In the genomic region with DNA sequence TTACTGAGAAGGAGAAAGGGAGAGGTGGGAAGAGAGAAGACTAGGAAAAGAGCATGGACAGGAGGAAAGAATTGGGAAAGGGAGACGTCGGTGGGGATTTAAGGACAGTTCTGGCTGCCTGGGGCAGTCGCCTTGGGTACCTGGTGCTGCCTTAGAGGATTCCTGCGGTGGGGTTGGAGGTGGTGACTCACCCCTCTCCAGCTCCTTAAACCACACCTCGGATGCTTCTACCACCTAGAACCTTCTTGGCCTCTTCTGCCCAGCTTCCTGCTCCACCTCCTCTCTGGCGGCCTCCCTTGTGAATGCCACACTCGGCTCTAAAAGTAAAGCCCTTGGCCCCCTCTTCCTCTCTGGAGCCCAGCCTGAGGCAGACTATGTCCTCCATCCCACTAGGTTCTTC, we compare ENCODE assay signal across 8 mouse cellular contexts. TPM values are rescaled to one million over a fixed set of nuclear protein-coding genes. Genes with fewer than 3 reads are reported as not detected.
DNase-seq lines count a peak whose midpoint lies in the region; ATAC-seq and TF ChIP-seq lines count a peak whose summit lies in the region.

No protein-coding gene starts in this region.

- H3K4me2 ChIP-seq in forebrain, embryonic 16.5 days (ENCODE audit: low read length) = no peak overlapping the region
- 0 out of 2 replicates have a peak overlapping the region, but pooled peaks have one; percentile 19 for H3K4me2 ChIP-seq in forebrain, postnatal 0 days (ENCODE audit: low read depth)
- peak overlapping the region; percentile 40 for H3K4me2 ChIP-seq in limb, embryonic 11.5 days (ENCODE audit: low read depth, severe bottlenecking)
- H3K4me2 ChIP-seq in midbrain, embryonic 13.5 days (replicated peaks) = peak overlapping the region; percentile 44

- no peak for ATAC-seq in forebrain, embryonic 16.5 days
- ATAC-seq in forebrain, postnatal 0 days = no peak
- no peak for ATAC-seq in limb, embryonic 11.5 days (ENCODE audit: insufficient number of reproducible peaks, low FRiP score, low TSS enrichment, low read depth)
- no peak for ATAC-seq in midbrain, embryonic 13.5 days

- DNase-seq in forebrain, embryonic 10.5 days (ENCODE audit: extremely low spot score, low spot score) = no peak
- no peak for DNase-seq in forebrain, postnatal 0 days
- DNase-seq in limb, embryonic 11.5 days (ENCODE audit: low spot score) = no peak
- no peak for DNase-seq in cerebellum, postnatal 36 days
- DNase-seq in cerebellum, adult 8-10 months = no peak
- DNase-seq in left cerebral cortex, adult 8-10 months (ENCODE audit: low spot score in 2 of 2) = no peak

- 21% methylated on average over 7 of the region's 7 CpGs for WGBS in forebrain, embryonic 10.5 days
- 21% methylated on average over 7 of the region's 7 CpGs for WGBS in forebrain, embryonic 16.5 days
- WGBS in forebrain, postnatal 0 days = 22% methylated on average over 7 of the region's 7 CpGs
- 18% methylated on average over 7 of the region's 7 CpGs for WGBS in limb, embryonic 11.5 days
- WGBS in midbrain, embryonic 13.5 days = 18% methylated on average over 7 of the region's 7 CpGs

- TF ChIP-seq CTCF in forebrain, postnatal 0 days (IDR thresholded peaks at IDR 0.05; ENCODE audit: low read depth) = no peak

- peaks cover 20% of the 10 kb centered on the region for H3K4me1 ChIP-seq in forebrain, embryonic 10.5 days
- H3K4me1 ChIP-seq in forebrain, embryonic 16.5 days (replicated peaks; ENCODE audit: control insufficient read depth, insufficient read depth, low read length) = no peaks in the 10 kb centered on the region
- H3K4me1 ChIP-seq in forebrain, postnatal 0 days (ENCODE audit: insufficient read depth) = no peaks in the 10 kb centered on the region
- no peaks in the 10 kb centered on the region for H3K4me1 ChIP-seq in limb, embryonic 11.5 days (ENCODE audit: control insufficient read depth, insufficient read depth, low read length)
- peaks cover 7% of the 10 kb centered on the region; the same call in 1 of the 2 replicates for H3K4me1 ChIP-seq in midbrain, embryonic 13.5 days (replicated peaks)

- peak overlapping the region; percentile 74; the same call in 1 of the 2 replicates for H3K27ac ChIP-seq in forebrain, embryonic 10.5 days
- no peak overlapping the region for H3K27ac ChIP-seq in forebrain, embryonic 16.5 days (ENCODE audit: low read length)
- H3K27ac ChIP-seq in forebrain, postnatal 0 days (ENCODE audit: low read depth, low read length) = no peak overlapping the region
- H3K27ac ChIP-seq in limb, embryonic 11.5 days (replicated peaks; ENCODE audit: low read depth, low read length) = no peak overlapping the region
- H3K27ac ChIP-seq in midbrain, embryonic 13.5 days = no peak overlapping the region

- peaks cover 16% of the 10 kb centered on the region for H3K27me3 ChIP-seq in forebrain, embryonic 10.5 days (ENCODE audit: poor library complexity, severe bottlenecking)
- no peaks in the 10 kb centered on the region for H3K27me3 ChIP-seq in forebrain, embryonic 16.5 days (replicated peaks; ENCODE audit: control insufficient read depth, insufficient read depth, low read length)
- H3K27me3 ChIP-seq in forebrain, postnatal 0 days (ENCODE audit: insufficient read depth, low read length) = no peaks in the 10 kb centered on the region
- H3K27me3 ChIP-seq in limb, embryonic 11.5 days (ENCODE audit: control insufficient read depth, insufficient read depth, low read length) = no peaks in the 10 kb centered on the region
- H3K27me3 ChIP-seq in midbrain, embryonic 13.5 days = peaks cover 8% of the 10 kb centered on the region; the same call in 1 of the 2 replicates

- peaks cover 18% of the 10 kb centered on the region for H3K36me3 ChIP-seq in forebrain, embryonic 10.5 days (replicated peaks)
- H3K36me3 ChIP-seq in forebrain, embryonic 16.5 days (ENCODE audit: control insufficient read depth, insufficient read depth) = no peaks in the 10 kb centered on the region
- H3K36me3 ChIP-seq in forebrain, postnatal 0 days (ENCODE audit: insufficient read depth) = no peaks in the 10 kb centered on the region
- H3K36me3 ChIP-seq in limb, embryonic 11.5 days (ENCODE audit: control insufficient read depth, insufficient read depth, low read length) = no peaks in the 10 kb centered on the region
- no peaks in the 10 kb centered on the region for H3K36me3 ChIP-seq in midbrain, embryonic 13.5 days

- H3K9me3 ChIP-seq in forebrain, embryonic 10.5 days = 0 out of 2 replicates have a peak, but pooled peaks cover 3% of the 10 kb centered on the region
- no peaks in the 10 kb centered on the region for H3K9me3 ChIP-seq in forebrain, embryonic 16.5 days (ENCODE audit: control insufficient read depth, low read length)
- H3K9me3 ChIP-seq in forebrain, postnatal 0 days (ENCODE audit: low read length) = peaks cover 4% of the 10 kb centered on the region; the same call in 1 of the 2 replicates
- 0 out of 2 replicates have a peak, but pooled peaks cover 4% of the 10 kb centered on the region for H3K9me3 ChIP-seq in limb, embryonic 11.5 days (ENCODE audit: control insufficient read depth, low read length)
- H3K9me3 ChIP-seq in midbrain, embryonic 13.5 days = 0 out of 2 replicates have a peak, but pooled peaks cover 4% of the 10 kb centered on the region

- no peak overlapping the region for H3K9ac ChIP-seq in forebrain, embryonic 16.5 days (replicated peaks; ENCODE audit: low read depth, low read length)
- H3K9ac ChIP-seq in forebrain, postnatal 0 days = no peak overlapping the region
- 0 out of 2 replicates have a peak overlapping the region, but pooled peaks have one; percentile 28 for H3K9ac ChIP-seq in limb, embryonic 11.5 days (ENCODE audit: low read length)
- H3K9ac ChIP-seq in midbrain, embryonic 13.5 days (replicated peaks) = 0 out of 2 replicates have a peak overlapping the region, but pooled peaks have one; percentile 36

- H3K4me3 ChIP-seq in forebrain, embryonic 10.5 days = peak overlapping the region; percentile 49
- no peak overlapping the region for H3K4me3 ChIP-seq in forebrain, embryonic 16.5 days (replicated peaks; ENCODE audit: low read length)
- H3K4me3 ChIP-seq in forebrain, postnatal 0 days (ENCODE audit: low read depth, low read length) = no peak overlapping the region
- peak overlapping the region; percentile 18 for H3K4me3 ChIP-seq in limb, embryonic 11.5 days (ENCODE audit: low read depth, low read length)
- peak overlapping the region; percentile 25 for H3K4me3 ChIP-seq in midbrain, embryonic 13.5 days (replicated peaks)

RNA-seq across cellular contexts. Expression of a gene that starts 9.6 kb away (rescaled TPM):
- 171 and 179 TPM in 2 replicates for polyA plus RNA-seq in forebrain, embryonic 10.5 days (2016; fragmentation: Nextera tagmentation; extraction: Ambion mirVana)
- 139 and 141 TPM in 2 replicates for polyA plus RNA-seq in forebrain, embryonic 16.5 days (2015; fragmentation: Nextera tagmentation; extraction: Ambion mirVana)
- 117 and 189 TPM in 2 replicates for total RNA-seq in forebrain, postnatal 0 days (2014; rRNA removed)
- polyA plus RNA-seq in forebrain, postnatal 0 days (2015; fragmentation: Nextera tagmentation; extraction: Ambion mirVana) = 143 and 154 TPM in 2 replicates
- 195 and 197 TPM in 2 replicates for polyA plus RNA-seq in limb, embryonic 11.5 days (2014; fragmentation: Nextera tagmentation; extraction: Ambion mirVana)
- polyA plus RNA-seq in midbrain, embryonic 13.5 days (2015; fragmentation: Nextera tagmentation; extraction: Ambion mirVana) = 140 and 151 TPM in 2 replicates
- 100 to 1,000 TPM; 114 to 149 (median 128) TPM for total RNA-seq in left cerebral cortex, adult 8-10 months (2022)

RNA-seq across cellular contexts. Expression of a gene that starts 11.9 kb away (rescaled TPM):
- polyA plus RNA-seq in forebrain, embryonic 10.5 days (2016; fragmentation: Nextera tagmentation; extraction: Ambion mirVana) = 10.1 and 11.2 TPM in 2 replicates
- polyA plus RNA-seq in forebrain, embryonic 16.5 days (2015; fragmentation: Nextera tagmentation; extraction: Ambion mirVana) = 5.4 and 5.6 TPM in 2 replicates
- 3.1 and 3.5 TPM in 2 replicates for total RNA-seq in forebrain, postnatal 0 days (2014; rRNA removed)
- polyA plus RNA-seq in forebrain, postnatal 0 days (2015; fragmentation: Nextera tagmentation; extraction: Ambion mirVana) = 4.4 and 5.0 TPM in 2 replicates
- polyA plus RNA-seq in limb, embryonic 11.5 days (2014; fragmentation: Nextera tagmentation; extraction: Ambion mirVana) = 8.1 and 9.3 TPM in 2 replicates
- 3.3 and 4.7 TPM in 2 replicates for polyA plus RNA-seq in midbrain, embryonic 13.5 days (2015; fragmentation: Nextera tagmentation; extraction: Ambion mirVana)
- 1 to 10 TPM; 4.6 to 5.9 (median 5.2) TPM for total RNA-seq in left cerebral cortex, adult 8-10 months (2022)

RNA-seq across cellular contexts. Expression of a gene that starts 33.3 kb away (rescaled TPM):
- polyA plus RNA-seq in forebrain, embryonic 10.5 days (2016; fragmentation: Nextera tagmentation; extraction: Ambion mirVana) = 828 and 843 TPM in 2 replicates
- 1,473 and 1,544 TPM in 2 replicates for polyA plus RNA-seq in forebrain, embryonic 16.5 days (2015; fragmentation: Nextera tagmentation; extraction: Ambion mirVana)
- total RNA-seq in forebrain, postnatal 0 days (2014; rRNA removed) = 813 and 1,238 TPM in 2 replicates
- polyA plus RNA-seq in forebrain, postnatal 0 days (2015; fragmentation: Nextera tagmentation; extraction: Ambion mirVana) = 2,478 and 2,732 TPM in 2 replicates
- 778 and 804 TPM in 2 replicates for polyA plus RNA-seq in limb, embryonic 11.5 days (2014; fragmentation: Nextera tagmentation; extraction: Ambion mirVana)
- 1,286 and 1,320 TPM in 2 replicates for polyA plus RNA-seq in midbrain, embryonic 13.5 days (2015; fragmentation: Nextera tagmentation; extraction: Ambion mirVana)
- 1,000 to 10,000 TPM in 3 of 4 experiments, 100 to 1,000 TPM in 1; 989 to 1,128 (median 1,052) TPM for total RNA-seq in left cerebral cortex, adult 8-10 months (2022)

Comparison
In these comparisons a context has a peak if more than half of its experiments do, and no peak if none do; other contexts are left out.
1. H3K4me3 ChIP-seq: peak in forebrain, embryonic 10.5 days (single experiment), limb, embryonic 11.5 days (single experiment) and midbrain, embryonic 13.5 days (single experiment); none in forebrain, embryonic 16.5 days (single experiment) and forebrain, postnatal 0 days (single experiment).
2. H3K9ac ChIP-seq: peak in limb, embryonic 11.5 days (single experiment) and midbrain, embryonic 13.5 days (single experiment); none in forebrain, embryonic 16.5 days (single experiment) and forebrain, postnatal 0 days (single experiment).